Mouse (Mus musculus): ENCODE measurements around the gene Vsig2.

- TF ChIP-seq FOSL1 (IDR thresholded peaks at IDR 0.05; ENCODE audit: insufficient read depth, low read length, poor library complexity, severe bottlenecking), result no peak
- no peak for TF ChIP-seq CTCF (IDR thresholded peaks at IDR 0.05; ENCODE audit: control insufficient read depth, insufficient read depth, insufficient read length)
Measured at GRCm38 (mm10) chr9:37528225-37528970, 10.7 kb upstream of the Vsig2 start.

All from C2C12 (cell line).